Mouse (Mus musculus): ENCODE results near the gene Gxylt1. TPM values are rescaled to one million over a fixed set of nuclear protein-coding genes. Genes with fewer than 3 reads are reported as not detected.

Gxylt1 gene
- polyA plus RNA-seq (2012; rRNA removed) = 0.61 and 1.4 TPM in 2 replicates

DNA sequence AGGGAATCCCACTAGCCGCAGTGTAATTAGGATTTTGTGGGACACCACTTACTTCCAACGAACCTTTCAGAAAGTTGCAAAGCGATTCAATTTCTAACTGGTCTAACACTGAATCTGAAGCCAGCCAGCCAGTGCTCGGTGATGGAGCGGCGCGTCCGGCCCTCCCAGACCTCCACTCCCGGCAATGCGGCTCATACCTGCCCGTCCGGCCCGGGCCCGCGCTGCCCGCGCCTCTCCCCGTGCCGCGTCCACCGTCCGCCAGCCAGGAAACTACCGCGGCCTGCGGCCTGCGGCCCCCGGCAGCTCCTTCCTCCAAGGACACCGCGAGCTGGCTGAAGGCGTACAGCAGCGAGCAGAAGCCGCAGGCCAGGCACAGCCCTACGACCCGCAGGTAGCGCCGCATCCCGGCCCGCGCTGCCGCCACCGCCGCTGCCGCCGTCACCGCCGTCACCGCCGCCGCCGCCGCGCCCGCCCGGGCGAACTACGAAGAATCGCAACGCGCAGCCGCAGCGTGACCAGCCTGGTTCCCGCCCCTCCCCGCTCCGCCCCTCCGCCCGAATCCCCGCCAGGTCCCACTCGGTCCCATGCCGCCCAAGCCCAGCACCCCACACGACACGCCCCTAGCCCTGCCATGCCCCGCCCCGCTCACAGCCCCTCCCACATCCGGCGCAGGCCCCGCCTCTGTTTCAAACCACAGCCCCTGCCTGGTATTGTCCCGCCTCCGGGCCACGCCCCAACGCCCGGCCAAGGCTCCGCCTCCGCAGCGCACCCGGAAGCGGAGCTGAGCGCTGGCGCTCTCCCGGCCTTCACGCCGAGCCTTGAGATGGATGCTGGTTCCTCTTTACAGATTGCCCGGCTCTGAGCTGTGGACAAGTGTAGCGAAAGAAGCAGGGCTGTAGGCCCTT lies at the start of gene Gxylt1:
TSS of gene Gxylt1 (minus strand) at position 501 of the 905 bp plus-strand sequence.

Other genes starting within 250 kb of the Gxylt1 start
- 6.8 and 10.2 TPM in 2 replicates for gene Yaf2, start 61.8 kb upstream of the Gxylt1 start, polyA plus RNA-seq (2012; rRNA removed)
- gene Zcrb1, start 123.2 kb upstream of the Gxylt1 start, polyA plus RNA-seq (2012; rRNA removed) = 7.1 and 12.5 TPM in 2 replicates
- 0.80 and 1.4 TPM in 2 replicates for gene Pphln1, start 123.2 kb upstream of the Gxylt1 start, polyA plus RNA-seq (2012; rRNA removed)

All from stomach, adult 2 months (tissue).